Mouse (Mus musculus) testis, adult 2 months (tissue): ENCODE measurements around the gene Synj1. TPM values are rescaled to one million over a fixed set of nuclear protein-coding genes. Genes with fewer than 3 reads are reported as not detected.

Experiments used
- H3K27ac ChIP-seq: fragments of 200-500 bp; 2 replicates; pipeline ENCODE4 v1.5.1; 2012; ENCODE audit warnings: low read depth, low read length; ENCODE audit not compliant: control insufficient read depth, insufficient read depth
- H3K27me3 ChIP-seq: fragments of 200-500 bp; 2 replicates; pipeline ENCODE4 v1.6.1; 2012; ENCODE audit warnings: mild to moderate bottlenecking, low read length, moderate library complexity; ENCODE audit not compliant: control insufficient read depth, insufficient read depth
- H3K36me3 ChIP-seq: fragments of 200-500 bp; 2 replicates; pipeline ENCODE4 v1.6.1; 2012; ENCODE audit warnings: mild to moderate bottlenecking, low read length; ENCODE audit not compliant: control insufficient read depth, insufficient read depth
- H3K4me1 ChIP-seq: fragments of 200-500 bp; 2 replicates; pipeline ENCODE4 v1.6.1; 2012; ENCODE audit warnings: low read length; ENCODE audit not compliant: control insufficient read depth, insufficient read depth
- H3K4me3 ChIP-seq: fragments of 200-500 bp; 2 replicates; pipeline ENCODE4 v1.5.1; 2012; ENCODE audit warnings: low read depth, mild to moderate bottlenecking, low read length, moderate library complexity, mixed read lengths; ENCODE audit not compliant: control insufficient read depth
- CTCF ChIP-seq: fragments of 200-500 bp; IDR thresholded peaks from 2 replicates; pipeline ENCODE4 v1.5.1; 2012; ENCODE audit warnings: low read depth, mild to moderate bottlenecking, inconsistent platforms, low read length, moderate library complexity; ENCODE audit not compliant: control insufficient read depth, insufficient read depth, insufficient replicate concordance
- POLR2A ChIP-seq: fragments of 200-500 bp; IDR thresholded peaks from 2 replicates; pipeline ENCODE4 v1.6.1; 2012; ENCODE audit warnings: low read depth, mild to moderate bottlenecking, inconsistent platforms, low read length, moderate library complexity; ENCODE audit not compliant: control insufficient read depth
- polyA plus RNA-seq: library from polyadenylated mRNA; depleted of rRNA; stranded (reverse); fragments of >200 nt; gene quantifications from 2 replicates; pipeline ENCODE4 v1.2.3, GENCODE M21; 2012

Synj1 gene
- polyA plus RNA-seq, 1 experiment: 18.9 TPM

DNA sequence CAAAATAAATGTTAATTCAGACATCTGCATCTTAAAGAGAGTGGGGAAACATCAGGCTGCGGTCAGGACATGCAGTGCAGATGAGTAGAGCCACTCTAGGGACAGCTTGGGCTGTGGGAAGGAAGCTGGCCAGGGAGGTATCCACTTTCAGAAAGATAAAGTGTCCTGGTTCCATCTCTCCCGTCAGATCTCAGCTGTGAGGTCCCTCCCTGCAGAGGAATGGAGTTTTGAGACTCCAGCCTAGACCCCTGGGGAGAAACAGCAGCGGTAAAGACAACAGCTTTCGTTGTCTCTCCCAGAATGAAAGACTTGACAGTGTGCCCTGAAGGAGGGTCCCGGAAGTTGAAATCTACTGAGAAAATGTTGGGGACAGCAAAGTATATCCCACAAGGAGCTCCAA lies 107.8 kb downstream of the Synj1 start:
- no peaks in the 10 kb centered on the region for H3K4me1 ChIP-seq
- H3K36me3 ChIP-seq: no peaks in the 10 kb centered on the region
- H3K27me3 ChIP-seq: no peaks in the 10 kb centered on the region
- H3K4me3 ChIP-seq: no peak overlapping the region
- no peak overlapping the region for H3K27ac ChIP-seq
- TF ChIP-seq POLR2A (no peak), CTCF (no peak)

DNA sequence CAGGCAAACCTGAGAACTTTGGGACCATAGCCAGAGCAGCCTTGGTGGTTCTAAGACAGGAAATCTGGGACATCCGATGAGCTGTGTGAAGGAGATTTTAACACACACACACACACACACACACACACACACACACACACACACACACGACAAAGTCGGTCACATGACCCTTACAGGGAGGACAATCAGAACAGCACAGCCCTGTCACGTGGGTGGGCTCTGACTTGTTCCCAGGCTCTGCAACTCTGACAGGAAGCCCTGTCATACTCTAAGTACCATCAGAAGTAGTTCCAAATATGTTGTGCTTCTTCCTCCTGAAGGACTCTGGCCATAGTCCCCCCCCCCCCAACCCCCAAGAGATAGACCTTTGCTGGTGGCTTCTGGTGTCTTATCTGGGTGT lies 109.7 kb downstream of the Synj1 start:
- no peak for TF ChIP-seq POLR2A
- TF ChIP-seq CTCF: no peak
- Histone ChIP-seq H3K36me3 (no peaks in the 10 kb centered on the region), H3K4me3 (no peak overlapping the region), H3K27me3 (no peaks in the 10 kb centered on the region), H3K27ac (no peak overlapping the region), H3K4me1 (no peaks in the 10 kb centered on the region)

DNA sequence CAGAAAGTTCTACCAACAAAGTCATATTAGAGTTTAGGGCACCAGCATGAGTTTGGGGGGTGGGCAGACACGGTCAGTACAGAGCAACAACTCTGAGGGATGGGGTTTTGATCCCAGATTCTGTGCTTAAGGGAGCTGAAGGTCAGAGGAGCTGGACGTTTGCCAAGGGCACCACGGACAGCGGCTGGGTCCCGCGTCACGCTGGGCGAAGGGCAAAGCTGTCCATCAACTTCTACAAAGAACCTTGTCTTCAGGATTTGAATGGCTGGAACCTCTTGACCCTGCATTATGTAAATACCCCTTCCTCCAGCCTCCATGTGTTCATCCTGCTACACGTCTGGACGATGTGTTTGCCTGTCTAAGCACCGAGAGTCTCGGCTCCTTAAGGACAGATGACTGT lies 111.6 kb downstream of the Synj1 start:
- H3K27me3 ChIP-seq: no peaks in the 10 kb centered on the region
- no peak overlapping the region for H3K27ac ChIP-seq
- TF ChIP-seq POLR2A (no peak), CTCF (no peak)
- no peaks in the 10 kb centered on the region for H3K36me3 ChIP-seq
- H3K4me3 ChIP-seq: no peak overlapping the region
- no peaks in the 10 kb centered on the region for H3K4me1 ChIP-seq

GRCm38 (mm10) chr16:90897651-90898050 lies 113.5 kb downstream of the Synj1 start:
- H3K27ac ChIP-seq: no peak overlapping the region
- H3K27me3 ChIP-seq: no peaks in the 10 kb centered on the region
- H3K36me3 ChIP-seq: no peaks in the 10 kb centered on the region
- TF ChIP-seq POLR2A (no peak), CTCF (no peak)
- H3K4me1 ChIP-seq: no peaks in the 10 kb centered on the region
- no peak overlapping the region for H3K4me3 ChIP-seq

DNA sequence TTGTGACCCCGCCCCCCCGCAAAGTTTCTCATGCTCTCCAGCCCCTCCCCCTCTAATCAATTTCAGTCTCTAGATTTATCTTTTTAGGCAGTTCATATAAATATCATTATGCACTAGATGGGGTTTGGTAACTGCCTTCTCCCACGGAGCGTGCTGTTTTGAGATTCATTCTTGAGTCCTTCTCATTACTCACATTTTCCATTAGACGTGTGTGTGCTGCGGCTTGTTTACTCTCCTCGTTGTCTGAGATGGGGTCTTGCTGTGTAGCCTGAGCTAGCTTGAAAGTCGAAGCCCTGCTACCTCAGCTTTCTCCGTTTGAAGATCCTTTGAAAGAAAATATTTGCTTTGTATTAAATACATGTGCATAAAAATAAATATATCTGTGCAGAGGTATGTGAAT lies 117.3 kb downstream of the Synj1 start:
- TF ChIP-seq POLR2A (no peak), CTCF (no peak)
- no peak overlapping the region for H3K4me3 ChIP-seq
- no peaks in the 10 kb centered on the region; the same call in 1 of the 2 replicates for H3K4me1 ChIP-seq
- H3K36me3 ChIP-seq: no peaks in the 10 kb centered on the region
- H3K27ac ChIP-seq: no peak overlapping the region
- no peaks in the 10 kb centered on the region for H3K27me3 ChIP-seq

DNA sequence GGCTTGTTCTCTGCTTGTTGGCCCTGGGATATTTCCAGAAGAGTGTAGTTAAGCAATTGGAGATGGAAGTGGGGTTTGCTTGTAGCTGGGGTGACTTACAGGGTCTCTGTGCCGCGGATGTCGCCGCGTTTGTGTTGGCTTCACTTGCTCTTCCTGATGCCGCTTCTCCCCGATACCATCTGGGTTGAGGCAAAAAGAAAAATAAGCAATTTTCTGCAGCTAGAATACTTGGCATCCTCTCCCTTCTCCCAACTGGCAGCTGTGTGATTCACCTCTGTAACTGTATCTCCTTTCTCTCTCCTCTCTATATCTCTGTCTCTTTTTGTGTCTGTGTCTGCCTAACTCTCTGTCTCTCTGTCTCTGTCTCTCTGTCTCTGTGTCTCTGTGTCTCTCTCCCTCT lies 118.1 kb downstream of the Synj1 start:
- Histone ChIP-seq H3K27me3 (no peaks in the 10 kb centered on the region), H3K36me3 (no peaks in the 10 kb centered on the region), H3K4me3 (no peak overlapping the region), H3K4me1 (no peaks in the 10 kb centered on the region; the same call in 1 of the 2 replicates), H3K27ac (no peak overlapping the region)
- no peak for TF ChIP-seq CTCF

DNA sequence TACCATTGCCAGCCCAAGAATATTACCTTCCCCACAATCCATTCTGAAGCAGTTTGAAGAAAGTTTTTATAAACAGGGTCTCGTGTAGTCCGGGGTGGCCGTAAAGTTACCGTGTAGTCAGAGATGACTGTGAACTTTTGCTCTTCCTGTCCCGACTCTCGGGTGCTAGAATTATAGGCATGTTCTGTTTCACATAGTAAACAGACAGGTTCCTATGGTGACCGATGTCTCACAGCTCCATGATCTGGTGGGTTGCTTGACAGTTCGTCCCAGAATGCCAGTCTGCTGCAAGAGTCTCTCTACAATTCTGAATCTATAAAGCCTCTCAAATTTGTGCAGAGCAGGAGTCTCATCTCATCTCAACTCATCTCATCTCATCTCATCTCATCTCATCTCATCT lies 119.0 kb downstream of the Synj1 start:
- no peaks in the 10 kb centered on the region for H3K36me3 ChIP-seq
- H3K27ac ChIP-seq: no peak overlapping the region
- no peak for TF ChIP-seq POLR2A
- TF ChIP-seq CTCF: no peak
- H3K4me1 ChIP-seq: no peaks in the 10 kb centered on the region; the same call in 1 of the 2 replicates
- H3K27me3 ChIP-seq: no peaks in the 10 kb centered on the region
- H3K4me3 ChIP-seq: no peak overlapping the region

DNA sequence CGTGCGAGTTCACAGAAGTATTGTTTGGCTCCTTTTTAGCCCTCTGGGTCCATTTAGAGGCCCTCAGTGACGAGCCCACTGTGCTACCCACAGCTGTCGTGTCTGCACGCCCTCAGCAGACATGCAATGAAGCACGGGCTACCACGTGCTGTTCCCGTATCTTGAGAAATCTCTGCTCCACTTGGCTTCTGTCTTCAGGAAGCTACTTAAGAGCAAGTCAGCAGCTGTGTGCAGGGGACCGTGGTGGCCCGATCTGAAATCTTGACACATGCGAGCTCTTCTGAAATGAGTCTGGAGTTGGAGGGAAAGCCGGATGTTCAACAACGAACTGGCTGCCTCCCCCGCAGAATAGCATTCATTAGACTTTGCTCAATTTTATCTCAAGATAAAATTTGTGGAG lies 119.5 kb downstream of the Synj1 start:
- no peaks in the 10 kb centered on the region; the same call in 1 of the 2 replicates for H3K4me1 ChIP-seq
- no peak for TF ChIP-seq CTCF
- TF ChIP-seq POLR2A: no peak
- H3K4me3 ChIP-seq: no peak overlapping the region
- no peaks in the 10 kb centered on the region for H3K36me3 ChIP-seq
- H3K27me3 ChIP-seq: no peaks in the 10 kb centered on the region
- H3K27ac ChIP-seq: no peak overlapping the region
